Mouse (Mus musculus) mature B cell (primary cell): ENCODE results near the gene Bcap31.

Experiments used
- in situ Hi-C: fragments of 300-500 bp; cut with MboI; formaldehyde crosslinking; loops from 2 replicates; pipeline ENCODE4 v1.14.3; 2019

Bcap31 gene

DNA sequence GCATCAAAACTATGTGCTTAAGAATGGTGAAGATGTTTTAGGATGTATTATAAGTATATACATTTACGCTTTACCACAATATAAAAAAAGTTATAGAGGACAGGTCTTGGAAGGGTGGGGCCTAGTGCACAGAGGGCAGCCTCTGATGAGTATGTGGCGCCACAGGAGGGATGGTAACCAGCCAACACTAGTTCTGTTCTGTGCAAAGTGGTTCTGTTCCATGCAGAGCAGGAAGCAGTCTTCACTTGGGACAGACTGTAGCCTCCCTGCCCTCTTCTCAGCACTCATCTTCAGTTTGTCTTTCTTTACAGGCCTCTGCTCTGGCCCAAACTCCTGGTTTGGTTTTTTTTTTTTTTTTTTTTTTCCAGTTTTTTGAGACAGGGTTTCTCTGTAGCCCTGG, 31.8 kb downstream of the Bcap31 start:
- in situ Hi-C loops = no loop called here

DNA sequence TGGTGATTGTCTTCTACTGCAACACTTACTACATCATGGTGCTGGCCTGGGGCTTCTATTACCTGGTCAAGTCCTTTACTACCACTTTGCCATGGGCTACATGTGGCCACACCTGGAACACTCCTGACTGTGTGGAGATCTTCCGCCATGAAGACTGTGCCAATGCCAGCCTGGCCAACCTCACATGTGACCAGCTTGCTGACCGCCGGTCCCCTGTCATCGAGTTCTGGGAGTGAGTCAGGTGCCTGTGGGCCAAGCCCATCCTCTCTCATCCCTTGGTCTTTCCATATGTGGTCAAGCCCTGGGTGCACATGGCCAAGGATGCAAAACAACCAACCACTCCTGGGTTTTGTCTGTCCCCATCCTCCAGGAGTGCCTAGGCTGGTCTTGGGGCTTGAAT, 39.3 kb downstream of the Bcap31 start:
- in situ Hi-C loops = no loop called here

DNA sequence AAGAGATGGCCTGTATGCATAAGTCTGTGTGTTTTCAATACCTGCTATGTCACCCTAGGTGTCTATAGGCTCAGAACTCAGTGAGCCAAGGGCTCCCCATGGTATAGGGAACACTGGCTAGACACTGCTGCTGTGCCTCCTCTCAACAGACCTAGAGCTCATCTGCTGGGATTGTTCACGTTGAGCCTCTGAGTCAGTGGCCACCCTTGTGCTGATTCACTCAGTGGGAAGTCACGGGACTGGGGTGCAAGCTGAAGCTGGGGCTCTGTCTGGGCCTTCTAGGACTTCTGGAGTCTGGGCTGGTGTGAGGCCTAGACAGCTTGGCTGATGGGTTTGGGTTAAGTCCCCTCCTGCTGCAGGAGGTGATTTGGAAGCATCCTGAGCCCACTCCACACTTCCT, 40.7 kb downstream of the Bcap31 start:
- in situ Hi-C loops = no loop called here

DNA sequence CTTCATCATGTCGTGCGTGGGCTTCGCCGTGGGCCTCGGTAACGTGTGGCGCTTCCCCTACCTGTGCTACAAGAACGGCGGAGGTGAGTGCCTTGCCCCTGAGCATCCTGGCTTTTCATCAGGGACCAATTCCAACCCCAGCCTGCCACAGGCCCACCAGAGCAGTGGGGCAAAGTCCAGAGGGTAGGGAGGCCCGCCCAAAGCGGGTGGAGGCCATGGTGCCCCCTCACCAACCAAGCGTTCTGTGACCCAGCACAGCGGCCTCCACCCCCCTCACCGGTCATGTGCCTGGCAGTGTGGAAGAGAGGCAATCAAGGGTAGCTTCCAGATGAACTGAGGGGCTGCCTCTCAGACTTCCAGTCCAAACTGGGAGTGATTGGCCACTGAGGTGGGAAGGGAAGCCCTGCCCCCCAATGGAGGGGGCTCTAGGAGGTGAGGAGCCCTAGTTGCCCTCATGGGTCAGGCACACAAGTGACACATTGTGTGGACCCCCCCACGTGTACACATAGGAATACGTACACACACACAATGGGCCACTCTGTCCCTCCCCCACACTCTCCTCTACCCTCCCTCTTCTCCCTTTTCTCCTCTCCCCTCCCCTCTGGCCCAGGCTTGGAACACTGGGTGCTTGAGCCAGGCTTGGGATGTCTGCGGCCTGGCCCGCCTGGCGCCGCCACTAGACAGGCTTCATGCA, 41.9 kb downstream of the Bcap31 start:
- in situ Hi-C loops = loop anchor here (25.0 kb wide), 1 partner anchor 637 kb away; the partner anchor contains the start of gene Pnma5

DNA sequence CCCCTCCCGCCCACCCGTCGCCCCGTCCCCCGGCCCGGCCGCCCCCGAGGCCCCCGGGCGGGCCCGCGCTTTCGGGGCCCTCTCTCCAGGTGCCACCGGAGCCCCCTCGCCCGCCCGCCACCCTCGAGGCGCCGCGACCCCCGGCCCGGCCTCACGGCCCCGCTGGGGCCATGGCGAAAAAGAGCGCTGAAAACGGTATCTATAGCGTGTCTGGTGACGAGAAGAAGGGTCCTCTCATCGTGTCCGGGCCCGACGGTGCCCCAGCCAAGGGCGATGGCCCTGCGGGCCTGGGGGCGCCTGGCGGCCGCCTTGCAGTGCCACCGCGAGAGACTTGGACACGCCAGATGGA, 42.4 kb downstream of the Bcap31 start:
- in situ Hi-C loops = loop anchor here (25.0 kb wide), 1 partner anchor 636 kb away; the partner anchor contains the start of gene Pnma5

DNA sequence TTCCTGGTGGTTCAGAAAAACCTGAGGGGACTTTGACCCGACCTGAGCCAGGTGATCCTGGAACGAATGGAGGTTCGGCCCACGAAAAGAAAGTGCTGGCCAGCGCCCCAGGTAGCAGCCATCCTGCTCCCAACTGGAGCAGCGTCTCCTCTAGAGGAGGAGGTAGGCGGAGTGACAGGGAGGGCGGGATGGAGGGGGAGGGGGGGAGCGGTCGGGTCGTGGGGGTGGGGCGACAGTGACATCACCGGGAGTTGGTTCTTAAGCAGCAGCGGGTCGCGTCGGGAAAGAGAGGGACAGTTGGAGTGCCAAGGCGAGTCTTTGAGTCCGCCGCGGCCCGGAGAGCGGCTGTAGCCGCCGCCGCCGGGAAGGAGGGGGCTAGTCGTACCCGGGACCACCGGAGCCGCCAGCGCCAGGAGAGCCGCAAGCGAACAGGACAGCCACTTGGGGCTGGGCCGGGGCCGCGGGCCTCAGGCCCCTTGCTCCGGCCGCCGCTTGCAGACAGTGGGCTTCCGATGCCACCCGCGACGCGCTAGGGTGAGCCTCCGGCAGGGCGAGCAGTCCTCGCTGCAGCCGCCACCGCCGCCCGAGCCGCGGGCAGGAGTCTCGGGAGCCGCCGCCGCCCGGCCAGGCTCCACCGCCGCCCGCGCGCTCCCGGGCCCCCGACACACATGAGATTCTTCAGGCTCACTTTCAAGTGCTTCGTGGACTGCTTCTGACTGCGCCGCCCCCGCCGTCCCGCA, 42.9 kb downstream of the Bcap31 start, which contains the start of gene Slc6a8:
Gene Slc6a8 (plus strand): TSS at position 272 of the 740 bp plus-strand sequence.
- in situ Hi-C loops = loop anchor here (25.0 kb wide), 1 partner anchor 636 kb away; the partner anchor contains the start of gene Pnma5

DNA sequence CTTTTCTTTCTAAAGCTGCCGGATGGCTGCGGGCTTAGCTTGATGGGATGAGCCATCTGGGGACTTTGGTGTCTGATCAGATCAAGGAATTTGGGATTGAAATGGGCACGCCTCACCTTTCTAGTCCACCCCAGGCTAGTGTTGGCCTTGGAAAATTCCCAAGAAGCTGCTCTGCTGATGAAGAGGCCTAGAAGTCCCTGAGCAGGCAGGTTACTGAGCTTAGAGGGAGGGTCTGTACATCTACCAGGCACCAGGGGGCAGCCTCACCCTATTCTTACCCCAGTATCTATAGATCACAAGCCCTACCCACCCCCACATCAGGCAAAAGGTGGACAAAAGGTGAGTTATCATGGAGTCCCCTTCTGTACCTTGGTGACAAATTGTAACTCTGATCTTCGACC, 43.9 kb downstream of the Bcap31 start:
- in situ Hi-C loops = loop anchor here (25.0 kb wide), 1 partner anchor 635 kb away; the partner anchor contains the start of gene Pnma5

DNA sequence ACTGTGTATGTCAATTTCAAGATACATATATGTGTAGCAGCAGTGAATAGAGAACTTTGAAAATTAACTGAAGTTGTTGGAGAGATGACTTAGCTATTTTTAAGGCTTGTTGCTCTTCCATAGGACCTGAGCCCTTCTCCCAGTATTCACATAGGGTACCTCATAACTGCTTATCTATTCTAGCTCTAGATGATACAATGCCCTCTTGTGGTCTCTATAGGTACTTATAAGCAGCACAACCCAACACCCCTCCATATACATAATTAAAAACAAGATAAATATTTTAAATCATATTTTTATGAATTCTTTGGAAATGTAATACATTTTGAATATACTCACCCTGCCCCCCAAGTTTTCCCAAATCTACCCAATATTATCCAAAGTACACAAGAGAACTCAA, 52.8 kb downstream of the Bcap31 start:
- in situ Hi-C loops = loop anchor here (25.0 kb wide), 1 partner anchor 626 kb away; the partner anchor contains the start of gene Pnma5

DNA sequence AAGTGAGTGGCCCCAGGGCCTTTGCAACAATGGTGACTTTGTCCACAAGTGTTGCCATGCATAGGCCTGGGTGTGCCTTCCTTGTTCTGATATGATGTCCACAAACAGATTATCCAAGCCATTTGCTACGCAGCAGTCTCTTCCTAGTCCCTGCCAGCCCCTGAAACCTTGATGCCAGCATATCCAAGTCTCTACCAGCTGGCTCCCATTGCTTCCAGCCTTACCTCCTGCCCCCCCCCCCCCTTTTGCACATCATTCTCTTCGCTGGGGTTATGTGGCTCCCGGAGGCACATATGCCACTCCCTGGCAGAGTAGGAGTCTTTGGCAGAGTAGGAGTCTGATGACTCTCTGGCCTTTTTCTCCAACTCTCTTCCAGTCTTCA, 55.7 kb downstream of the Bcap31 start:
- in situ Hi-C loops = loop anchor here (25.0 kb wide), 1 partner anchor 623 kb away; the partner anchor contains the start of gene Pnma5

DNA sequence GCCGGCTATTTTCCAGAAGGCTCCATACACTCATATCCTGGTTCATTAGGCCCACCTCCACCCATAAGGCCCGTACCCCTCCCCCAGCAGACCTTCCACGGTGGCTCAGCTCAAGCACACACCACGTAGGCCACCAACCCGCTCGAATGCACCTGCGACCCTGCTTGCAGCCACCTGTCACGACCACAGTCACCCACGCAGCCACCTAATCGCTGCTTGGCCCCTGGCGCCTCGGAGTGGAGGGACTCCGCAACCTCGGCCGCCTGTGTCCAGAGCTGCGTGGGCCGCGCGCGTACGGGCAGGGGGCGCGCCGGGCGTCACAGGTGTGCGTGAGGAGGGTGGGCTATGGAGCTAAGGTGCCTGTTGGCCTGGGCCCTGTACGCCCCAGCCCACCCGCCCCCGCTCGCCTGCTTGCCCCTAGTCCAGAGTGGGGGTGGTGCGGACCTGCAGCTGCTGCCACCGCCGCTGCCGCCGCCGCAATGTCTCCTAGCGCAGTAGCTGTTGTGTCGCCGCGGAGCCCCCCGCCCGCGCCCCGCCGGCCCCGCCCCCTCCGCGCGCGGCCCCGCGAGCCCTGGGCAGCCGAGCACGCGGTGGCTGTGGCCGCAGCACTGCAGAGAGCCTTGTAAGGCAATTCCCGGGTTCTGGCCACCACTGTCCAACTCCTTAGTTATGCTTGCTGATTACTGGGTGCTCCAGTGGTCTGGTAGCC, 56.2 kb downstream of the Bcap31 start, which contains the start of gene Pnck:
Gene Pnck (minus strand): TSS at position 543 of the 709 bp plus-strand sequence.
- in situ Hi-C loops = loop anchor here (10.0 to 25.0 kb wide), 2 partner anchors 65 to 622 kb away; partner anchors contain the start of gene Pnma5

DNA sequence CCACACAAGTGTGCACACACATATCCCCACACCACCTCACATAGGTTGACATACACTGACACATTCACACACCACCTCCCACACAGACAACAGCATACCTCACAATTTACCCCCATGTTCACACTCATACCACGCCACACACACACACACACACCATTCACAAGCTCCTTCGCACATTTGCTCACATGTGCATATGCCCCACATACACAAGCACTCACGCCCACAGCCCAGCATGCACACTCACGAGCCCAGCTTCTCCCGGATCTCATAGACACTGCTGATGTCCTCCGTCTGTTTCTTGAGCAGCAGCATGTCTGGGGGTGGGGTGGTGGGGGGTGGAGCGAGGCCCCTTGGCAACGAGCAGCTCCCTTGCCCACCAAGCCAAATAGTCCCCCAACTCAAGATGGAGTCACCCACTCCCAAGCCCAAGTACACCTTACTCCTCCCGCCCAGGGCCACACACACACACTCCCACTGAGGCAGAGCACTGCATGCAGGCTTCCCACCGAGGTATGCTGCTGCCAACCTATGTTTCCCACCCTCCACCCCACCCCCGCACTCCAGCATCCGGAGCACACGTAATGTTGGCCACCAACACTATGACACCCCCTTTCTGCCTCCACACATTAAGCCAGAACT, 56.9 kb downstream of the Bcap31 start:
- in situ Hi-C loops = loop anchor here (10.0 to 25.0 kb wide), 2 partner anchors 64 to 622 kb away; partner anchors contain the start of gene Pnma5

DNA sequence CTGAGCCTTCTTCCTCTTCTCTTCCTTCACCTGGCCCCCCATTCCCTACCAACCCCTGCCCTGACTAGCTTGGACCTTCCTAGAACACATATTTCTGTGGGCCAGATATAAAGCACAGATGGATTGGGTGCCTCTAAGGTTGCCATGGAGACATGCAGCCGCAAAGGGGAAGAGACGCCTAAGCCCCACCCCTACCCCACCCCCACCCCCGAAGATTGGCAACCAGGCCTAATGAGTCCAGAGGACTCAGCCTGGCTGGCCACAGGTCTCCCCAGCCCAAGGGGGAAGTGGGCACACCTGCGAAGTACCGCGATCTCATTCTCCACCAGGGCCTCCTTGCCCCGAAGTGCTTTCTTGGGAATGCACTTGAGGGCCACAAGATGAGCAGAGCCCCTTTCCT, 57.6 kb downstream of the Bcap31 start:
- in situ Hi-C loops = loop anchor here (10.0 to 25.0 kb wide), 2 partner anchors 64 to 621 kb away; partner anchors contain the start of gene Pnma5

DNA sequence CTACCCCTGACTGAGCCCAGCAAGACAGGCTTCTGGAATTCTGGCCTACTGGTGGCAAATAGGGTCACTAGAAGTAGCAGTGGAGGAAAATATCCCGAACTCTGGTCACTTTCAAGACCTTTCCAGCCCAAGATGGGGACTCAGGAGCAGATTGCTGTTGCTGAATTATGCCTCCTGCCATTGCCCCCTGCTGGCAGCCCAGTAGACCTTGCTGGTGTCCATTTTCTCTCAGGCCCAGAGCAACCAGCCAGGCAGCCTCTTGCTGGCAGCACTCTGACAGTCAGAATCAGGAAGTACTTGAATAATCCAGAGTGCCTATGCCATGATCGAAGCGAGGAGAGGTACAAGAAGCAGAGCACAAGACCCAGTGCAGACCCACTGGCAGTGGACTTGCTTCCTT, 60.4 kb downstream of the Bcap31 start:
- in situ Hi-C loops = loop anchor here (10.0 to 25.0 kb wide), 2 partner anchors 61 to 618 kb away; partner anchors contain the start of gene Pnma5

DNA sequence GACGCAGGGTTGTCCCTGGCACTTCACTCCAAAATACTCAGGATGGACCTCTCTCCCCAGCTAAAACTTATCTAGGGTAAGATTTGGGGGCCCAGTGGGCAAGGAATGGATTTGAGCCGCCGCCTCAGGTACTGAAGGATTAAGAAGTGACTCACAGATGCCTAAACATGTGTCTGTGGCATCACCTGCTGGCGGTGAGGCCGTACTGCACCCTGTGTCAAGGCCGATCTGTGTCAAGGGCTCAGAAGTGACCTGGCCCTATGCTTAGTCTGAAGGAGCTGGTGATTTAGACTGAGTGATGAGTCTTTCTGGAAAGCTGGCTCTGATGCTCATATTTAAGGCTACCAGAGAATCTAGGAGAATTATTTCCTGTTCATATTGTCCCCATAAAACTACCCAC, 61.8 kb downstream of the Bcap31 start:
- in situ Hi-C loops = loop anchor here (10.0 to 25.0 kb wide), 2 partner anchors 59 to 617 kb away; partner anchors contain the start of gene Pnma5

DNA sequence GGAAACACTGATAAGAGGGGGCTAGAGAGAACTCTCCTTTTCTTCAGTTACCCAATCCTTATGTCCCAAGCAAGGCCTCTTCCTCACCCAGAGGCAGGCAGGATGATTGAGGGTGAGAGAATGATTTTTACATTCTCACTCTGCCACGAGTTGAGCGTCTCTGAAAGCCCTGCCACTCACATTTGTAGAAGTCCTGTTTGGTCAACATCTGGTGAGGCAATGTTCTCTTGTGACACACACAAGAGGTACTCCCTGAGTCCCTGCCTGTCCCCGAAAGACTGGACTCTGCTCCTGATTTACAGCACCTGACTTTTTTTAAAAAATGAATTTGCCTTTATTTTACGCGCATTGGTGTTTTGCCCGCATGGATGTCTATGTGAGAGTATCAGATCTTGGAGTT, 62.6 kb downstream of the Bcap31 start:
- in situ Hi-C loops = loop anchor here (10.0 to 25.0 kb wide), 2 partner anchors 59 to 616 kb away; partner anchors contain the start of gene Pnma5

DNA sequence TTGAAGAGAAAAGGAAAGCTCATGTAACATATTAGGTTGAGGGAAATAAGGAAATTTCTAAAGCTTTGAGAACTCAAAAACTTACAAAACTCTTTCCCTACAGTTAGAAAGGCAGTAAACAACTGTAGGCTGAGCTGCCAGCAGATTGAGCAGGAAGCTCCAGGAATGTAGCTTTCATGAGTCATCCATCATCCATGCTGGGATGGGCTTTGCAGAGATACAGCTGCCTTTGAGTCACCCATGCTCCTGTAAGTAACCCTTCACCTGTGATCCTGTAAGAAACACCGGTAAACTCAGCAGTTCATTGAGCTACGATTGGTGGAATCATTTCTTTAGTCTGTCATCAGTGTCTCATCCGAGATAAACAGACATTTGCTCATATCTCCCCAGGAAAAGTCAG, 65.1 kb downstream of the Bcap31 start:
- in situ Hi-C loops = loop anchor here (10.0 to 25.0 kb wide), 2 partner anchors 56 to 614 kb away; partner anchors contain the start of gene Pnma5

DNA sequence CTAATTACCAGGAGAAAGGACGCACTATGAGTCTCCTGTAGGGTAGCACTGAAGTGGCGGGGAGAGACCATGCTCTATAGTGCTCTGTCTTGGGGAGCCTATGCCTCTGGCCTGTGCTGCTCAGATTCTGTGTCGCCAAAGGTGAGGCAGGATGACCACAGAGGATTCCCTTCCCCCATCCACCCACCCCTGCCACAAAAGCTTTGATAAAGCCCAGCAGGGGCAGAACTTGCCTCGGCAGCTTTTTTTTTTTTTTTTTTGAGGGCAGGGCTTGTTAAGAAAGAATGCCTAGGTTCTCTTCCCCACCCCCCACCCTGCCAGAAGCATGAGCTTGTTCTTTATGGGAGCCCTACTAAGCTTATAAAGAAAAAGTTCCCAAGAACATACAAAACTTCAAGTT, 70.9 kb downstream of the Bcap31 start:
- in situ Hi-C loops = no loop called here

DNA sequence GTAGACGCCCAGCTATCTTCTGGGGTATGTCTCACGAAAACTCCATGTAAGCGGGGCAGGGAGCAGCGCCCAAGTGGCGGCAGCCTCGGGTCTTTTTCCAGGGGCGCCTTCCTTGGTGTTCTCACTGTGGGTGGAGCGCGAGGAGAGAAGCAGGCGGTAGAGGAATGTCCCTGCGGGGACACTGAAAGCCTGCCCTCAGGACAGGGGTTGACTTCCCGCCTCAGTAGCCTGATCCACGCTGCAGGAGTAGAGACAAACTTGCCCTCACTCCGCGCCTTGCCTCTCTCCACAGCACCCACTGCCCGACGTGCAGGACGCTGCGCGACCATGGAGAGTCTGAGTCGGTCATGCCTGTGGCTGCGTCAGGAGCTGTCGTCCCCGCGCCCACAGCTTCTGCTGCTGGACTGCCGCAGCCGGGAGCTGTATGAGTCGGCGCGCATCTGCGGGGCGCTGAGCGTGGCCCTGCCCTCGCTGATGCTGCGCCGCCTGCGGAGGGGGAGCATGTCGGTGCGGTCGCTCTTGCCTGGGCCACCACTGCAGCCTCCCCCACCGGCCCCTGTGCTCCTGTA, 76.0 kb downstream of the Bcap31 start:
- in situ Hi-C loops = no loop called here

DNA sequence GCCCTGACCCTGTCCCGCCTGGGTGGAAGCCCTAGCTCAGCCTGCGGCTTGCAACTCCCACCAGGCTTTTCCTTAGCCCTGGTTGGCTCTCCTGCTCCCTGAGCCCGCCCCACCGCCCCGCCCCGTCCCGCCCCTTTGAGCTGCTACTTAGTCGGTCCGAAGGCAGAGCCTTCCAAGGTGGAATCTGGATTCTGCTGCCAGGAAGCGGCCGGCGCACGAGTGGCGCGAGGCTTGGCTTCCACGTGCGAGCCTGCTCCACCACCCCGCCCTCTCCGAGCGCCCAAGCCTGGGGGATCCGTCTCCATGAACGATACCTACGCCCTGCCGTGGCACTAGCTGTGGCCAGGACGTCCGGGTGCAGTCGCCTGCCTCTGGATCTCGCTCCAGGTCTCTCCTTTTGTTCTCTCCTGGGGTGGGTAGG, 76.7 kb downstream of the Bcap31 start, which contains the start of gene Dusp9:
Gene Dusp9 (plus strand): TSS at position 165 of the 421 bp plus-strand sequence.
- in situ Hi-C loops = no loop called here

DNA sequence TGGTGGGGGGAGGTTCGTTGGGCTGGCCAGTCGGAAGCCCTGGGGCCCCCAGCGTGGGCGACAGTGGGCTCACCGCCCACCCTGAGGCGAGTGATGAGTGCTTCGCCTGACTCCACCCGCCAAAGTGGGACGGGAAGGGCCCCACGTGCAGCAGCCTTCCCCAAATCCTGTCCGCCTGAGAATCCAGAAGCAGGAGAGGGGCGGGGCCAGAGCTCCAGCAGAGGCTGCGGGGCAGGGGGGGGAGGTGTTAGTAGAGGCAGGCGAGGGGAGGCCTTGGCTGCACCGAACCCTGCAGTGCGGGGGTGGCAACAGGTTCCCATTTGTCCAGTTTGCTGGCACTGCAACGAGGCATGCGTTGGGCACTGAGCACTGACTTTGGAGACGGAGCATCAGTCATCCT, 78.6 kb downstream of the Bcap31 start:
- in situ Hi-C loops = no loop called here
